Mouse (Mus musculus) small intestine, adult 2 months (tissue): ENCODE measurements around the gene Cntnap5a.

Experiments used
- CTCF ChIP-seq: fragments of 200-500 bp; IDR thresholded peaks from 2 replicates; pipeline ENCODE4 v1.5.1; 2012; ENCODE audit warnings: low read depth, mild to moderate bottlenecking, control low read depth, inconsistent platforms, low read length, moderate library complexity, mixed read lengths; ENCODE audit not compliant: insufficient replicate concordance, insufficient read length; ENCODE audit errors: extremely low read depth
- POLR2A ChIP-seq: fragments of 200-500 bp; IDR thresholded peaks from 2 replicates; pipeline ENCODE4 v1.6.1; 2012; ENCODE audit warnings: low read depth, mild to moderate bottlenecking, control low read depth, inconsistent platforms, low read length, moderate library complexity

- TF ChIP-seq POLR2A (no peak), CTCF (no peak)
Observed at GRCm38 (mm10) chr1:115784737-115785136, 100.2 kb downstream of the Cntnap5a start.
